8 mouse cellular contexts compared by ENCODE assay signal in the genomic region with DNA sequence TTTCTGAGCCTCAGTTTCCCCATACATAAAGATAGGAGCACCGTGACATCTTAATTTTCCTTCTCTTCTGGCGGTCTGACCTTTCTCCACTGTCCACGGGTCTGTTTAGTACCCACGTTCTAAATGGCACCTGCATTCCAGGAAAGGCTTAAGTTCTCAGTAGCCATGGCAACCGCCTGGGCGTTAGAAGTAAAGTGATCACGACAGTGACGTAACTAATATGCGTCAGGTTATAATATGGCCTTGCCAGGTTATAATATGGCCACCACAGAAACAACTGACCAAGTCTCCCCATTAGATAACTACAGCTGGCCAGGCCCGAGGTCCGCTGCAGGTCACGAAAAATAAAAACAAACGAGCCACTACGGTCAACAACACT. TPM values are rescaled to one million over a fixed set of nuclear protein-coding genes. Genes with fewer than 3 reads are reported as not detected.
DNase-seq lines count a peak whose midpoint lies in the region; ATAC-seq and TF ChIP-seq lines count a peak whose summit lies in the region.

No protein-coding gene starts in this region.

- H3K4me2 ChIP-seq in forebrain, embryonic 12.5 days, result peak overlapping the region; percentile 52
- H3K4me2 ChIP-seq in liver, embryonic 15.5 days, result peak overlapping the region; percentile 75

- peak overlapping the region; percentile 94 for H3K27ac ChIP-seq in gastrocnemius, adult 2 months
- H3K27ac ChIP-seq in forebrain, embryonic 12.5 days, result no peak overlapping the region
- peak overlapping the region; percentile 92 for H3K27ac ChIP-seq in liver, embryonic 15.5 days (replicated peaks)

- peak; percentile 70 for ATAC-seq in CD4-positive, CD25-positive, alpha-beta regulatory T cell, adult 4 months
- peak; percentile 75 for ATAC-seq in forebrain, embryonic 12.5 days (ENCODE audit: low FRiP score)
- peak; percentile 34 for ATAC-seq in liver, embryonic 15.5 days (ENCODE audit: insufficient read depth)

- peaks cover 19% of the 10 kb centered on the region for H3K4me1 ChIP-seq in forebrain, embryonic 12.5 days
- peaks cover 55% of the 10 kb centered on the region for H3K4me1 ChIP-seq in liver, embryonic 15.5 days (replicated peaks)

- H3K9ac ChIP-seq in forebrain, embryonic 12.5 days, result no peak overlapping the region
- peak overlapping the region; percentile 33; the same call in 1 of the 2 replicates for H3K9ac ChIP-seq in liver, embryonic 15.5 days

- peak overlapping the region; percentile 96 for H3K4me3 ChIP-seq in gastrocnemius, adult 2 months
- H3K4me3 ChIP-seq in forebrain, embryonic 12.5 days (replicated peaks), result peak overlapping the region; percentile 69
- peak overlapping the region; percentile 86 for H3K4me3 ChIP-seq in liver, embryonic 15.5 days (replicated peaks)

- 11% methylated on average over 14 of the region's 14 CpGs for WGBS in forebrain, embryonic 12.5 days
- WGBS in liver, embryonic 15.5 days (ENCODE audit: insufficient replicate concordance), result 11% methylated on average over 14 of the region's 14 CpGs

- TF ChIP-seq CTCF in gastrocnemius, adult 2 months (IDR thresholded peaks at IDR 0.05), result no peak

- no peaks in the 10 kb centered on the region for H3K9me3 ChIP-seq in forebrain, embryonic 12.5 days
- no peaks in the 10 kb centered on the region for H3K9me3 ChIP-seq in liver, embryonic 15.5 days (replicated peaks)

- no peak for DNase-seq in gastrocnemius, adult 2 months
- DNase-seq in gastrocnemius, postnatal 25 days, result no peak
- DNase-seq in Muller cell, postnatal 12 days (ENCODE audit: inconsistent ontology term), result no peak
- no peak for DNase-seq in ovary, adult 18-20 months (ENCODE audit: low spot score)
- DNase-seq in gastrocnemius, postnatal 14 days, result no peak

- intact Hi-C loops in gastrocnemius, adult 2 months (cut with DNase I), result no loop called here
- intact Hi-C loops in gastrocnemius, postnatal 14 days (cut with DNase I; ENCODE audit: low total_unique reads), result no loop called here

- no peaks in the 10 kb centered on the region for H3K36me3 ChIP-seq in forebrain, embryonic 12.5 days (replicated peaks)
- no peaks in the 10 kb centered on the region for H3K36me3 ChIP-seq in liver, embryonic 15.5 days (replicated peaks)

- 0 out of 2 replicates have a peak, but pooled peaks cover 7% of the 10 kb centered on the region for H3K27me3 ChIP-seq in forebrain, embryonic 12.5 days
- H3K27me3 ChIP-seq in liver, embryonic 15.5 days, result peaks cover 8% of the 10 kb centered on the region; the same call in 1 of the 2 replicates

RNA-seq across cellular contexts. Expression of a gene that starts 4.7 kb away (rescaled TPM):
- total RNA-seq in gastrocnemius, adult 2 months (2021), result 10 to 100 TPM; 37.3 to 37.5 TPM
- total RNA-seq in gastrocnemius, postnatal 25 days (2021), result 10 to 100 TPM; 28.9 to 30.5 TPM
- polyA plus RNA-seq in CD4-positive, CD25-positive, alpha-beta regulatory T cell, adult 4 months (2017; shearing (Covaris generic)), result 10 to 100 TPM; 35.0 to 38.4 TPM
- polyA plus RNA-seq in forebrain, embryonic 12.5 days (2016; fragmentation: Nextera tagmentation; extraction: Ambion mirVana), result 60.4 and 61.4 TPM in 2 replicates
- 41.2 and 46.9 TPM in 2 replicates for polyA plus RNA-seq in liver, embryonic 15.5 days (2015; fragmentation: Nextera tagmentation; extraction: Ambion mirVana)
- total RNA-seq in gastrocnemius, postnatal 14 days (2021), result 10 to 100 TPM; 27.6 to 30.8 TPM

RNA-seq across cellular contexts. Expression of a gene that starts 32.1 kb away (rescaled TPM):
- total RNA-seq in gastrocnemius, adult 2 months (2021), result not detected
- not detected for total RNA-seq in gastrocnemius, postnatal 25 days (2021)
- polyA plus RNA-seq in CD4-positive, CD25-positive, alpha-beta regulatory T cell, adult 4 months (2017; shearing (Covaris generic)), result not detected
- polyA plus RNA-seq in forebrain, embryonic 12.5 days (2016; fragmentation: Nextera tagmentation; extraction: Ambion mirVana), result 0.10 TPM in 1 of 2 replicates, not detected in the other
- polyA plus RNA-seq in liver, embryonic 15.5 days (2015; fragmentation: Nextera tagmentation; extraction: Ambion mirVana), result not detected in 2 replicates
- total RNA-seq in gastrocnemius, postnatal 14 days (2021), result not detected

RNA-seq across cellular contexts. Expression of a gene that starts 59.4 kb away (rescaled TPM):
- 1 to 10 TPM; 3.5 to 7.9 TPM for total RNA-seq in gastrocnemius, adult 2 months (2021)
- 10 to 100 TPM in 1 of 2 experiments, 1 to 10 TPM in 1; 8.6 to 15.5 TPM for total RNA-seq in gastrocnemius, postnatal 25 days (2021)
- polyA plus RNA-seq in CD4-positive, CD25-positive, alpha-beta regulatory T cell, adult 4 months (2017; shearing (Covaris generic)), result not detected
- 10.8 and 14.8 TPM in 2 replicates for polyA plus RNA-seq in forebrain, embryonic 12.5 days (2016; fragmentation: Nextera tagmentation; extraction: Ambion mirVana)
- 3.4 and 3.6 TPM in 2 replicates for polyA plus RNA-seq in liver, embryonic 15.5 days (2015; fragmentation: Nextera tagmentation; extraction: Ambion mirVana)
- total RNA-seq in gastrocnemius, postnatal 14 days (2021), result 10 to 100 TPM; 37.9 to 46.5 TPM
